Mouse (Mus musculus): ENCODE data around the gene Gnai2.
A peak's percentile ranks its signal among the peaks of the same experiment; 100 is the strongest.

Gnai2 gene

DNA sequence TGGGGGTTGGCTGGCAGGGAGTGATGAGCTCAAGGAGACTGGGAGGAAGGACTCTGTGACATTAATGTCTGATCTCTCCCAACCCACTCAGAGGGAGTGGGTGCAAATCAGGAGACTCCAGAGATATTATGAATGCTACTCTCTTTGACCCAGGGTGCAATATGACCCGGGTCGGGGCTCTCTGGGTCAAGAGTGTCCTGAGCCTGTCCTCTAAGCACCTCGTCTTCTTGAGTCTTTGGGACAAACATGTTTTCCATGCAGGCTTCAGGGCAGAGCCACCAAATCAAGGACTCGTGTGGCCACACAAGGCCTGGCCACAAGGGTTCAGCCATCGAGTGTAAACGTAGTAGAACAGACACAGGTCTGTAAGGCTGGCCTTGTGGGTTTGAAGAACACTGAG lies 22.9 kb upstream of the Gnai2 start:
- no peak for DNase-seq (ENCODE audit: low spot score in 2 of 2)

DNA sequence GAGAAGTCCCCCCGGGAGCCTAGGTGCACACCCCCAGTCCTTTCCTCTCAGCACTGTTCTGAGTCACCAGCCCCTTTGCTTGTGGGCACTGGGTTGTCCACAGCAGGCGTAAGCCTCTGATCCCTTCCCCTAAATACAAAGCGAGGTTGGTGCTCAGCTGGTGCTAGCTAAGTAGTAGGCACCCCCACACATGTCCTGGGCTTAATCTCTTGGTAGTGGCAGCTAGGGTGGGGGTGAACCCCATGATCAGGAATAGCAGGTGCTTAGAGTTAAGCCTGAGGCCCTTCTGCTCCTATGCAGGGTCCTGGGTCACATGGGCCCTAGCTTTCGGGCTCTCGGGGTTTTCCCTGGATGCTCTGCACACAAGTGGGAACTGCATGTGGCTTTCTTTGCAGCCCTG lies 22.0 kb upstream of the Gnai2 start:
- DNase-seq (ENCODE audit: low spot score in 2 of 2) = no peak

DNA sequence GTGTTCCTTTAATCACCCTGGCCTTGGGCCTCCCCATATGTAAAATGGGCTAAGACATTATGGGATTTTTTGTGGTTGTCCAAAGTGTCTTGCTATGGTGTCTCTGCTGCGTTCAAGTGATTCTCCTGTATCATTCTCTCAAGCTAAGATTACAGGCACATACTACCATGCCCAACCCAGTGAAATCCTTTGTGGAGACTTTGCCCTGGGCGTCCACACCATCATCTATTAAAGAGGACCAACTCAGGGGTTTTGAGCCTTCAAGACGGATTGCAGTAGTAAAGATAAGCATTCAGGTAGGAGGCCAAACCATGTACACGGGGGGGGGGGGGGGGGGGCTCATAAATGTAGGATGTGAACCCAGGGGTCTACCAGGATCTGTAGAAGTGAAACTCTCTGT lies 19.4 kb upstream of the Gnai2 start:
- no peak for DNase-seq (ENCODE audit: low spot score in 2 of 2)

DNA sequence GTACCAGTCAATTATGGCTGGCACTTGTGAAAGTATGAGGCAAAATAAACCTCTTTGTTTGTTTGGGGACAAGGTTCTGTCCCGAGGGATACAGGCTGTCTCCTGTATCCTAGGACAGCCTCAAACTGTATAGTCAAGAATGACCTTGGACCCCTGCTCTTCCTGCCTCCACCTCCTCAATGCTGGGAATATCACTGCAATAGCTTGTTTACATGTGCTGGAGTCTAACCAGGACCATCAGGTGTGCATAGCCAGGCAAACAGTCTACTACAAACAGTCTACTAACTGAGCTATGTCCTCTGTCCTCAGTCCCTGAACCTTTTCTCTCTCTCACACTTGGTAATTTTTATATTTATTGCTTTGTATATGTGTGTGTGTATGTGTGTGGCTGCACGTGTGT lies 18.3 kb upstream of the Gnai2 start:
- DNase-seq (ENCODE audit: low spot score in 2 of 2) = no peak

DNA sequence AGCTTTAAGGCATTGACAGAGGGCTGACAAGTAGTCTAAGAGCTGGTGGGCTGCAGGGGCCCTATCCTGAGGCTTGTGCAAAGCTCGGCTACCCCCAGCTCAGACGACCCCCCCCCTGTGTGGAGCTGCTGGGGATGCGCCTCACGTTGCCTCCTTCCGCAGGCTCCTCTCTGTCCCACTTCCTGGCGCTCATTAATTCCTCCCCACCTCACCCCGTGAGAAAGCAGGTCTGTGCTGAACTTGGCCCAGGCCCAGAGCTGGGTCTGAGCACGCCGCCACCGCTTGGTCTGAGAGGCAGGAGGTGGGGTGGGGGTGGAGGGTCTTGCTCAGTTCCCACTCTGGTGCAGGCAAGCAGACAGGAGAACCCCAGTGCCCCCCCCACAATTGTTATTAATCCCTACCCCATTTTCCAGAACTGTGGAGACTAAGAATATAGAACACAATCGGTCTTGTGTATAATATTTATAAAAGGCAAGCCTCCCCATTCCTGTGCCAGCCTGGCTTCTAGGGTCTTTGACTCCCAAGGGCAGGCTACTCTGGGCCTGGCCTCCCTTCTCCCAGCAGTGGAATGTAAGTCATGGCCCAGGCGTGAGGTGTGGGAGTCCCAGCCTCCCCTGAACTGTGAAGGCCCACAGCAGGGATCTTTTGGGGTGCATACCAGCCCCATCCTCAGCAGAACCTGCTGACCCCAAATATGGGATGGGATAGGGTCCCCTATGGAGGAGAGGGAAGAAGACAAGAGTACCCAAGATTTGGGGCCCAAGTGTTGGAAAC lies 15.7 kb upstream of the Gnai2 start:
- DNase-seq (ENCODE audit: low spot score in 2 of 2) = peak in 1 of 2 experiments; percentile 45

DNA sequence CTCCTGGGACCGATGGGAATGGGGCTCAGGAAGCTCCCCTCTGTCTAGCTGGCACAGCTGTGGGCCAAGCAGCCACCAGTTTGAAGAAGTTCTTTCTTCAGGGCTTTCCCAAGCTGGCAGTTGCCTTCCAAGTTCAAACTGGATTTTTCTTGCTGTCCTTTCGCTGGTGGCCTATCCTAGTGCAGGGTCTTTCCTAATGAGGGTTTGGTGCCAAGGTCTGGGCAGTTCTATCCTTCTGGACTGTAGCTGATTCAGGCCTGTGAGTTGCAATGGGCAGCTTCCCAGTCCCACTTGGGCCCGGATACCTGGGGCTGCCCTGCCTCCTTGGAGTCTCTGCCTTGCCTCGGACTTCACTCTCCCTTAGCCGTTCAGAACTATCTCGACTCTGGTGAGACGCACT lies 15.1 kb upstream of the Gnai2 start:
- no peak for DNase-seq (ENCODE audit: low spot score in 2 of 2)

DNA sequence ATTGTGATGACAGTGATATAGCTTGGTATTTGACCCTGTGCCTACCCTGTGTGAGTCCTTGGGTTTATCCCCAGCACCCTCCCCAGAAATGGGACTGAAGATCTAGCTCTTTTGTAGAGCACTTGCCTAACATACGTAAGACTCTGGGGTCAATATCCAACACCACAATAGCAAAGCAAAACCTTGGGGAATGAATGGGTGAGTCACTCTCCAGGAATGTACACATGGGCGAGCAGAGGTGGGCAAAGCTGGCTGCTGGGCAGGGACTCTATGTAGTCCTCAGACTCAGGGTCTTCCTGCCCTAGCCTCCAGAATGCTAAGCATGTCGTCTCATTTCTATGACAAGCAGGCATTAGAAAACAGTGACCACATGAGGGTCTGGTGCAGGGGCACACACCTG lies 13.6 kb upstream of the Gnai2 start:
- no peak for DNase-seq (ENCODE audit: low spot score in 2 of 2)

DNA sequence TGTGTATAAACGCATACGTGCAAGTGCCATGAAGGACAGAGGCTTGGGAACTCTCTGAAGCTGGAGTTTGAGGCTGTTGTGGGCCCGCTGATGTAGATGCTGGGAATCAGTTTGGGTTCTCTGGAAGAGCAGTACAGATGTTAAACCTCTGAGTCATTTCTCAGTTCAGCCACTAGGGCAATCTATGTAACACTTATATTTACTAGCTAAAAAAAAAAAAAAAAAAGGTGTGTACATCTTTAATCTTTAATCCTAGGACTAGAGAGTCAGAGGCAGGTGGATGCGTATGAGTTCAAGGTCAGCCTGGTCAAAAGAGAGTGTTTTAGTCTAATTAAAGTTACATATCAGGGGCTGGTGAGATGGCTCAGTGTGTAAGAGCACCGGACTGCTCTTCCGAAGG lies 11.8 kb upstream of the Gnai2 start:
- DNase-seq (ENCODE audit: low spot score in 2 of 2) = no peak

DNA sequence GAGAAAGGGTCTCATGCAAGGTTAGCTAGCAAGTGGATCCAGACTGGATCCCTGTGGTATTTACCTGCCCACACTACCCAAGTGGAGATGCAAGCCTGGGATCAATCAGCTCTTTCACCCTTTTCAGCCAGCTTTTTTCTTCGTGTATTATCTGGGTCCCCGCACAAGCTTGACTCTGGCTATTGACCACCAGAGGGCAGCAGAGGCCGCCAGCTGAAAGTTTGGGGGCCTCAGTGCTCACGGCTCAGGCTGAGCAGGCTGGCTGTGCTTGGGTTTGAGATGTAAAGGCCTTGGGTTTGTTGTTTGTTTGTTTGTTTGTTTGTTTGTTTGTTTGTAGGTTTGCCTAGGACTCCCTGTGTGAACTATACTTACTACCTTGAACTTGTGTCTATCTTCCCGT lies 10.4 kb upstream of the Gnai2 start:
- peak; percentile 76 to 84 for DNase-seq (ENCODE audit: low spot score in 2 of 2)

DNA sequence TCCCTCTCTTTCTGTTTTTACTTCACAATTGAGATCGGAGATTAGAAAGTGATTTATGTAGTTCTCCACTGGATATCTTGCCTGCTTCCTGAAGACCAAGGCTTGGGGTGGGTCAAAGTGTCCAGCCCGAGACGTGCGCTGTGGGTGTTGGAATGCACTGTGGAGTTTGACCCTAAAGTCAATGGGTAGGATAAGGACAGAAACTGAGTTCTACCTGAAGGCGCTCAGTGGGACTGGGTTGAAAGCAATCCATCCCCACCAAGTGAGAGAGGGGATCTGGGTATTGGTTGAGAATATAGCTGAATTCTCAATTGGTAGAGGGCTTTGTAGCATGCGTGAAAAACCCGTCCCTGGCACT lies 10.0 kb upstream of the Gnai2 start:
- DNase-seq (ENCODE audit: low spot score in 2 of 2) = no peak

DNA sequence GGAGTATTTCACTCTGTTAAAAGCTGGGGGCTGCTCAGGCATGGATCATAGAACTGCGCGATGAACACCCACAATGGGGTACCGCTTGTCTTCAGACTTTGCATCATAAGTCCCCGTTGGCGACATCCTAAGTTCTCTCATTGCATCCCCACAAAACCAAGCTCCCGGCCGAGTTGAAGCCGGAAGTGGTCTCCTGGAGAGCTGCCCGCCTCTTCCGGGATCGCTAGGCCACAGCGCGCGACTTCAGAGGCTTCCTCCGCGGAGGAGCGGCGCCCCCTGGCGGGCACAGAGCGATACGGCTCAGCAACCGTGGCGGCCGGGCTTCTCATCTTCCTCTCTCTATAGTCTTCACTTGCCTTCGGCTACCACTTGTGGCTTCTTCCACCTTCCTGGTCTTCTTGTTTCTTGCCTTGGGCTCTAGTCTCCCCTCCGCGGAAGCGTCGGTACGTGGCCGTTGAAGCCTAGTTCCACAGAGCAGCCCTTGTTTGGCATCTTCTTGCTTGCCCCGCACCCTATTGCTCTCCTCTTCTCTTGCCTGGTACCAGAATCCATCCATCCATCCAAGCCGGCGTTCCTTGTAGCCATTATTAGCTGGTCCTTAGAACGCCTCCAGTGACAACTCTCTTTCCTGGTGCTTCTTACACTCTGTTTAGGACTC lies 9.5 kb upstream of the Gnai2 start:
- peak; percentile 89 to 96 for DNase-seq (ENCODE audit: low spot score in 2 of 2)

DNA sequence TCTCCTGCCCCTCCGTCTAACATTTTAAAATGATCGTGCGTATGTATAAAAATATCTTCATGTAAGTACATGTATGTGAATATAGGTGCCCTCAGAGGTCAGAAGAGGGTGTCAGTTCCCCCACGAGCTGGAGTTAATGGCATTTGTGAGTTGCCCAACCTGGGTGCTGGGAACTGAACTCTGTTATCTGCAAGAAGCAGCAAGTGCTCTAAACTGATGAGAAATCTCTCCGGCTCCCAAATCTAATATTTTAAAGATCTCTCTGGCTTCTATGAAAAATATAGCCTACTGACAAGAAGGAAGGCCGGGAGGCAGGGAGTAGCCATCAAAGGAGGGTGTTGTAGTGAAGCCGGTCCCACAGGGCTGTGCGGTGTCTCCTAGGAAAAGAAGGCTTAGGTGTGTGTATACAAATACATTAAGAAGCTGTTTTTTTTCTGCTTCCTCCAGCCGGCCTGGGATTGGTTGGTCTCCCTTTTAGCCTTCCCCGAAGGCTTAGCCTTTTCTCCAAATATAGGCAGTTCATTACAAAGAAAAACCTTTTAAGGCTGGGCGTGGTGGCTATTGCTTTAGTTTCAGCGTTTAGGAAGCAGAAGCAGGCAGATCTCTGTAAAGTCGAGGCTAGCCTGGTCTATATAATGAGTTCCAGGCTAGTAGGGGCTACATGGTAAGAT lies 8.5 kb upstream of the Gnai2 start:
- no peak for DNase-seq (ENCODE audit: low spot score in 2 of 2)

DNA sequence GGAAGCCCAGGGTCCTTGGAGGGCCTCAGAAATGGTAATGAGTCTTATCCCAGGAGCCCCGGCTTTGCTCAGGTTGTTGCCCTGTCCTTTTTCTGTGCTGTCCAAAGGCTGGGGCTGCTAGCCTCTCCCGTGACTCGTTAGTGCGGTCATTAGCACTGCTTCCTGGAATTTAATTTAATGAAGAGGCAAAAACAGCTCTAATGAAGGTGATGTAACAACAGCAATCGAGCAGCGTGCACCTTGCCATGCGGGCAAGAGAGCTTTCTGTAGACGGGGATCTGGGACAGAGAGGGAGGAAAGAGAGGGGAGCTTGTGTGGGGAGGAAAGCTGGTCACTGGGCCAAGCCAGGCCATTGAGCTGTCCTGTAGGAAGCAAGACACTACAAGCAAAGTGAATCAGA lies 6.5 kb upstream of the Gnai2 start:
- DNase-seq (ENCODE audit: low spot score in 2 of 2) = no peak

DNA sequence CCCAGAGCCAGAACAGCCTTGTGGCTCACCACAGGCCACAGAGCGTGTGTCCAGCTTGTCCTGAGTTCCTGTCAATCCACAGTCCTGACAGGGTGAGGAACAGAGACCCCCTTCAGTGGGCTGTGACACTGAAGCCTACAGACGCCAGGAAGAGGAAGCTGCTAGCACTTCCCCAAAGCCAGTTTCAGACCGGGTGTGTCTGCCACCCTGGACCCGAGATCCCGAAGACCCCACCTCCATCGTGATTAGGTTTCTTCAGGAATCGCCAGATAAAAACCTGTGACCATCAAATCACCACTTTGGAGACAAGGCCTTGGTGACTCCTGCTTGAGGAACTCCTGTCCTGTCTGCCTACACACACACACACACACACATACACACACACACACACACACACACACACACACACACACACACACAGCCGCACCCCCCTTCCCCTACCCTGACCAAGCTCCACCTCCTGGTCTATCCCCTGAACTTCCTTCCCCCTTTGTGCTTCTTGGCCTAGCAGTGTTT lies 5.1 kb upstream of the Gnai2 start:
- DNase-seq (ENCODE audit: low spot score in 2 of 2) = no peak

DNA sequence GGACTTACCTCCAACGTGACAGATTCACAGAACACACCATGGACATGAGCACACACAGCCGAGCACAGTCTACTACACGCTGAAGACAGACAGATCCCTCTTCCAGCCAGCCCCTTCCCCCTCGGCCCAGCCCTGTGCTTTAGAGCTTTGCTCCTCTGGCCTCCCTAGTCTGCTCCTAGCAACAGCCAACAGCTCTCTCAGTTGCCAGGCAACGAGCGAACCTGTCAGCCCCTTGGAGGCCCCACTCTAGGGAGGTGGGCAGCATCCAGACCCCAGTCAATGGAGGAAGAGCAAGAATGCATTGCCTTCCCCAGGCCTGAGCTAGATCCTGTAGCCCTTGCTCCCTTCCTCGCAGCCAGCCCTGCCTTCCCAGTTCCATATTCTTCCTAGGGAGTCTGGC lies 1.9 kb upstream of the Gnai2 start:
- peak in 1 of 2 experiments; percentile 46 for DNase-seq (ENCODE audit: low spot score in 2 of 2)

DNA sequence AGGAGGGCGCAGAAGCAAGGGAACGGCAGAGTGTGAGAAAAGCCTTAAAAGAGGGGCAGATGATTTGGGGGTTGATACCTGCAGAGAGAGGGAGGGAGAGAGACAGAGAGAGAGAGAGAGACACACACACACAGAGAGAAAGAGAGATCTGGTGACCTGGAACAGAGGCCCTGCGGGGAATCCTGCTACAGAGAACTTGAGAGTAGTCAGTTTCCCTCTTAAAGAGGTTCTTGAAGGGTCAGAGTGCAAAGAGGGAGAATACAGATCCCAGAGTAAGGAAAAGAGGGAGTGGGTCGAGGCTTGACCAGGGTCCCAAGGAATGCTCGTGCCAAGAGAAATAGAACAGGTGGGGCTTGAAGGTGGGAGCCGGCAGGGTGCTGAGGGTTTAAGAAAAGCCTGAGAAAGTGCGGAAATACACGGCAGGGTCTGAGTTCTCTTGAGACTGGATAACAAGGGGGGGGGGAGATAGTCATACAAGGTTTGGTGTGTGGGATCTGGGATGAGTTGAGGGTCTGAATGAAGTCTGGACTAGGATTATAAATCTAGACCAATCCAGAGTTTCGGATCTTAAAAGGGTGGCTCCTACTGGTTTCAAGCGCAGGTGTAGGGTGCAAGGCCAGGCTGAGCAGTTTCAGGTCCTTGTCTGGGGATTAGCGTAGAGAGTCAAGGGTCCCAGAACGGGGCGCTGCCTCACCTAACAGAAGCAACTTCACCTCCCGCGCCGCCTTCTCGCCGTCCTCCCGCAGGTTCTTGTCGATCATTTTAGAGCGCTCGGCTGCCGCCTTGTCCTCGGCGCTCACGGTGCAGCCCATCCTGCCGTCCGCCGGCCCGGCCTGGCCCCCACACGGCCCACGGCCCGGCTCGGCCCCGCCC lies 525 bp downstream of the Gnai2 start:
- no peak for DNase-seq (ENCODE audit: low spot score in 2 of 2)

DNA sequence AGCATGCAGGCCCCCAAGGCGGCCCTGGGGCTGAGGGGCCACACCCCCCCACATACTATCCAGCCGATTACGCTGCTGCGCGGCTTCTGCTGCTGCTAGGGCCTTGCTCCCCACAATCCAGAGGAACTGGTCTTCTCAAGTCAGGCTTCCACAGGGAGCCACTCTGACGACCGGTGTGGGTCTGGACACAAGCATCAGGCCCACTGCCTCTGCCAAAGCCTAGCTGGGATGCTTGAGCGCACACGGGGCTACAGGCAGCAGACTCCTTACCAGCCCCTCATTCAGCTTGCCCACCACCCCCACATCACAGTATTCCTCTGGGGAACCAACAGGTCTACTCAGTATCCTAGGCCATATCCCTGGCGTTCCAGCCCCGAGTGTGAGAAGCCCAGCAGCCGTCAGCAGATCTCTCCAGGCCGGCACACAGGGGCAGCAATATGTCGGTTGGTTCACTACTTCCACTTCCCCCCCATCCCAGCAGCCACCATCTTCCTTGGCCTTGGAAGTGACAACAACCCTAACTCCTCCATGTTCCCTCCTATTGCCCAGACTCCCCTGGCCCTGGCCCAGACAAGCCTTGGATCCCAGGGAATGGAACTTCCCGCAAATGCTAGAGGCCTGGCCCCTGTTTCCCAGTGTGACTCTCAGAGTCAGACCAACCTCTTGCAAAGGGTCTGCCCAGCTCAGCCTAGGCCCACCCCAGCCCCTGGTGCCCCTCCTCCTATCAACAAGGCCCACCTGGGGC lies 1.3 kb downstream of the Gnai2 start:
- peak in 1 of 2 experiments; percentile 43 for DNase-seq (ENCODE audit: low spot score in 2 of 2)

DNA sequence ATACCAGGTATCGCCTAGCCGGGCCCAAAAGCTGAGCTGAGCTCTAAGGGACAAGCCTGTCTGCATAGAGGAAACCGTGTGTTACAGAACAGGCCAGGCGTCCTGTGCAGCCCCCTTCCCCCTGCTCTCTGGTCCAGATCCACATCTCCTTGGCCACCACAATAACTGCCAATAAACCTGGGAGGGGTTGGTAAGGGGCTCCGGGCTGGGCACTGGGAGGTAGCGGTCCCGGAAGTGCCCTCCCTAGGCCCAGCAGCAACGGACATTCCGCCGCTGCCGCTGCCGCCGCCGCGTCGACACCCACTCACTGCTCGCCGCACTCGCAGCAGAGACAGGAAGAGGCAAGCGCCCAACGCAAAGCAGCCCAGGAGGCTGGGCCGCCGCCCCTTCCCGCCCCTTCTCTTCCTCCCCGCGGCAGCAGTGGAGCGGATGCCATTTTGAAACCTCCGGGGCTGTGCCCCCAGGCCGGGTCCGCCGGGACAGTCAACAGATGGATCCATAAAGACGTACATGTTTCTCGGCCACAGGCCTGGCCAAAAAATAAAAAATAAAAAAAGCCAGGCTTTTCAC lies 2.0 kb downstream of the Gnai2 start:
- DNase-seq (ENCODE audit: low spot score in 2 of 2) = peak; percentile 51 to 59

DNA sequence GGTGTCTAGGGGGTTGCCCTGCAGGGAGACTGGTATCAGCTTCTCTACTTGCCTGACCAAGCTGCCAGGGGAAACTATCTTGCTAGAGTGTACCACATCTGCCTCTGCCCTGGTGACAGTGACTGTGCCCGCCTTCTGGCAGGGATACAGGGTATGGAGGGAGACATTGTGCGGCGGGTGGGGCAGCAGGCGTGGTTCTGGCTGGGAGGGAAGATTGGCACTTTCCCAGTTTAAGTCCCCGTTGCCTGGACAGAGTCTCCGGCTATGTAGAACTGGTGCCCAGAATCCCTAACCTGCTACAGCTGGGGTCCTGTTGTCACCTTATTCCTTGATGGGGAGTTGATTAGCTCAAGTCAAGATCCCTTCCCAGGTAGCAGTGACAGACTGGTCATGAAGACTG lies 2.7 kb downstream of the Gnai2 start:
- DNase-seq (ENCODE audit: low spot score in 2 of 2) = peak in 1 of 2 experiments; percentile 50

DNA sequence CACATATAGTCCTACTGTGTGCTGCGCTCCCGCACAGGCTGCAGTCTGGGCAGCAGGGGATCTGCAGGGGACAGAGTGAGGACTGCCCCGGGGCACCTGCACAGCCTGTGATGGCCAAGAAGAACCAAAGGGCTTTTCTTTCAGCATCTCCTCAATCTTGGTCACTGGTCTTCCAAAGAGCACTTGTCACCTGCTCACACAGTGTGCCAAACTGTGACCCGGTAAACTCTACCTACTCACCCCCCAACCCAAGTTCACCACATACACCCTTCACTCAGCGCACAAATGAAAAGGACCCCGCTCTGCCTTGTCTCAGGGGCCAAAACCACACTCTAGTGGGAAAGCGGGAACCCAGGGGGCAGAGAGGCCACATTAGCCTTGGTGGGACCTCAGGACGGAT lies 3.3 kb downstream of the Gnai2 start:
- DNase-seq (ENCODE audit: low spot score in 2 of 2) = no peak

DNA sequence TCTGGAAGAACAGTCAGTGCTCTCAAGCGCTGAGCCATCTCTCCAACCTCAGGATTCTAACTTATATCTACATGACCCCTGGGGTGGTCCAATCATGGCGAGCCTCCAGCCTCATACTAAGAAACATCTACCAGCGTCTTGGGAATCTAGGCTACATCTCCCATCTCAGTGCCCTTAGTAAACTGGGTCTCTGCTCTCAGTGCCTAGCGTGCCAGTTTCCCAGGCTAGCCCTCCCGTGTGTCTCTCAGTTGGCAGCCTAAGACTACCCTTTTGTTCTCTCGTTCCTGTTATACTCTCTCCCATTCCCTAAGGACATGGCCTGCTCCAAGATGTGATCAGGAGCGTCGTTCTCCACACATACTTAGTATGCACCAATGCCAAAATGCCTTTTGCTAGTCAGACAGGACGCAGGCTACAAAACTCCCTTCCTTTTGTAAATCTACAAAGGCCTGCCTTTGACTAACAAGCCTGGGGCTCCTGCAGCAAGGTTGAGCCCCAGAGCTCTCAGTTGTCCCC lies 3.8 kb downstream of the Gnai2 start:
- no peak for DNase-seq (ENCODE audit: low spot score in 2 of 2)

All from cerebellum, postnatal 4 days (tissue).